In the genomic region with DNA sequence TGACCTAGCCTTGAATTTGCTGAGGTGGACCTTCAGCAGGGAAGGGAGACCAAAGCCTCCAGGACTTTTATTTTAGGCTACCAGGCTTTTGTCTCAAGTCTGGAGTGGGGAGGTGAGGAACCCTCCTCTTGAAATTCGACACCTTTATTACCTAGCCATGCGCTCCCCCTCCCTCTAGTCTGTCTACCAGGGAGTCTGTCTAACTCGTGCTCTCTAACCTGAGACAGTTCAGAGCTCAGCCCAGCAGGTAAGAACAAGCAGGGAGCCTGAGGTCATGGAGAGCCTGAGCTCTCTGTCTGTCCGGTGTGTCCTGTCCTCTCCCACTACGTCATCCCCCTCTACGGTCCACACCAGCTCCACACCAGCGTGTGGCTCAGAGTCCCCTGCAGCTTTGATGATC, we compare ENCODE assay signal across 15 mouse cellular contexts. TPM values are rescaled to one million over a fixed set of nuclear protein-coding genes. Genes with fewer than 3 reads are reported as not detected.
DNase-seq lines count a peak whose midpoint lies in the region; ATAC-seq and TF ChIP-seq lines count a peak whose summit lies in the region.
"Had no signal": no experiment of that assay in that cellular context is flagged by ENCODE, and none has a peak within 500 bp of the region (broad histone marks: within the 10 kb centered on the region; RNA-seq: fewer than 3 reads in every experiment).

No protein-coding gene starts in this region.

- H3K4me2 ChIP-seq in kidney, embryonic 14.5 days (replicated peaks; ENCODE audit: low read depth, low read length) = no peak overlapping the region
- H3K4me2 ChIP-seq in intestine, embryonic 16.5 days (ENCODE audit: low read depth, low read length) = no peak overlapping the region
- H3K4me2 ChIP-seq: hindbrain, embryonic 12.5 days; liver, embryonic 15.5 days; midbrain, embryonic 13.5 days; neural tube, embryonic 12.5 days had no signal

- H3K4me3 ChIP-seq in gastrocnemius, adult 2 months = no peak overlapping the region
- no peak overlapping the region for H3K4me3 ChIP-seq in kidney, embryonic 14.5 days (ENCODE audit: low read length)
- H3K4me3 ChIP-seq in ES-E14 (ENCODE audit: insufficient read depth in 1 of 2, low read depth in 1 of 2, low read length in 2 of 2, poor library complexity in 1 of 2, severe bottlenecking in 1 of 2) = no peak overlapping the region
- no peak overlapping the region for H3K4me3 ChIP-seq in intestine, embryonic 16.5 days (ENCODE audit: low read length)
- H3K4me3 ChIP-seq: hindbrain, embryonic 12.5 days; liver, embryonic 15.5 days; midbrain, embryonic 13.5 days; neural tube, embryonic 12.5 days had no signal

- no peaks in the 10 kb centered on the region for H3K27me3 ChIP-seq in kidney, embryonic 14.5 days (ENCODE audit: control insufficient read depth, insufficient read depth, low read length)
- H3K27me3 ChIP-seq in intestine, embryonic 16.5 days (replicated peaks; ENCODE audit: control insufficient read depth, insufficient read depth, low read length) = no peaks in the 10 kb centered on the region
- H3K27me3 ChIP-seq: hindbrain, embryonic 12.5 days; liver, embryonic 15.5 days; midbrain, embryonic 13.5 days; neural tube, embryonic 12.5 days had no signal

- in situ Hi-C loops in ES-E14 (cut with MboI; ENCODE audit: low sequenced_read_pairs in 2 of 2, unreplicated experiment in 2 of 2) = no loop called here

- ATAC-seq in kidney, embryonic 14.5 days (ENCODE audit: low FRiP score, low TSS enrichment) = peak; percentile 30; the same call in 1 of the 2 replicates
- ATAC-seq in intestine, embryonic 16.5 days = peak; percentile 44
- ATAC-seq: midbrain, embryonic 13.5 days had no signal

- H3K9me3 ChIP-seq in kidney, embryonic 14.5 days (ENCODE audit: control insufficient read depth, low read length) = no peaks in the 10 kb centered on the region
- H3K9me3 ChIP-seq in ES-E14 (ENCODE audit: control insufficient read depth, insufficient read depth, low read depth, low read length) = no peaks in the 10 kb centered on the region
- H3K9me3 ChIP-seq in intestine, embryonic 16.5 days (ENCODE audit: control insufficient read depth, low read length) = no peaks in the 10 kb centered on the region
- H3K9me3 ChIP-seq: hindbrain, embryonic 12.5 days; liver, embryonic 15.5 days; midbrain, embryonic 13.5 days; neural tube, embryonic 12.5 days had no signal

- intact Hi-C loops in gastrocnemius, adult 2 months (cut with DNase I) = no loop called here

- 30% methylated on average over 7 of the region's 7 CpGs for WGBS in kidney, embryonic 14.5 days
- WGBS in intestine, embryonic 16.5 days = 51% methylated on average over 7 of the region's 7 CpGs

- no peaks in the 10 kb centered on the region for H3K36me3 ChIP-seq in kidney, embryonic 14.5 days (ENCODE audit: control insufficient read depth, insufficient read depth, low read length)
- no peaks in the 10 kb centered on the region for H3K36me3 ChIP-seq in ES-E14 (ENCODE audit: control insufficient read depth, insufficient read depth, low read length, poor library complexity, severe bottlenecking)
- H3K36me3 ChIP-seq in intestine, embryonic 16.5 days (ENCODE audit: control insufficient read depth, insufficient read depth, low read length) = no peaks in the 10 kb centered on the region
- H3K36me3 ChIP-seq: hindbrain, embryonic 12.5 days; liver, embryonic 15.5 days; midbrain, embryonic 13.5 days had no signal

- H3K27ac ChIP-seq in gastrocnemius, adult 2 months = no peak overlapping the region
- peak overlapping the region; percentile 24; the same call in 1 of the 2 replicates for H3K27ac ChIP-seq in kidney, embryonic 14.5 days (ENCODE audit: low read depth, low read length)
- H3K27ac ChIP-seq in ES-E14 (ENCODE audit: insufficient read depth, low read depth, low read length, poor library complexity, severe bottlenecking) = no peak overlapping the region
- H3K27ac ChIP-seq in intestine, embryonic 16.5 days (ENCODE audit: low read length) = 0 out of 2 replicates have a peak overlapping the region, but pooled peaks have one; percentile 9
- H3K27ac ChIP-seq: hindbrain, embryonic 12.5 days; liver, embryonic 15.5 days; midbrain, embryonic 13.5 days; neural tube, embryonic 12.5 days had no signal

- H3K9ac ChIP-seq in kidney, embryonic 14.5 days (ENCODE audit: low read depth, low read length) = 0 out of 2 replicates have a peak overlapping the region, but pooled peaks have one; percentile 12
- H3K9ac ChIP-seq in ES-E14 (ENCODE audit: insufficient read depth, low read depth, low read length, poor library complexity, severe bottlenecking) = 0 out of 2 replicates have a peak overlapping the region, but pooled peaks have one; percentile 15
- H3K9ac ChIP-seq in intestine, embryonic 16.5 days (ENCODE audit: low read depth, low read length) = no peak overlapping the region
- H3K9ac ChIP-seq: hindbrain, embryonic 12.5 days; liver, embryonic 15.5 days; midbrain, embryonic 13.5 days; neural tube, embryonic 12.5 days had no signal

- H3K4me1 ChIP-seq in kidney, embryonic 14.5 days (ENCODE audit: control insufficient read depth, insufficient read depth, low read length) = peaks cover 45% of the 10 kb centered on the region
- H3K4me1 ChIP-seq in ES-E14 (ENCODE audit: control insufficient read depth in 2 of 2, insufficient read depth in 2 of 2, low read length in 2 of 2, poor library complexity in 1 of 2) = peaks cover 7 to 24% of the 10 kb centered on the region in 2 experiments; a peak in 2 of 4 replicates
- peaks cover 47% of the 10 kb centered on the region for H3K4me1 ChIP-seq in intestine, embryonic 16.5 days (ENCODE audit: control insufficient read depth, insufficient read depth, low read length)

- TF ChIP-seq CTCF in gastrocnemius, adult 2 months (IDR thresholded peaks at IDR 0.05) = no peak

- DNase-seq in gastrocnemius, adult 2 months = peak; percentile 9
- no peak for DNase-seq in gastrocnemius, adult 18-20 months (ENCODE audit: low spot score)
- no peak for DNase-seq in kidney, postnatal 36 days
- DNase-seq in ES-E14 (ENCODE audit: low read depth, low spot score) = peak; percentile 47
- no peak for DNase-seq in layer of hippocampus, adult 9-11 months
- no peak for DNase-seq in B cell, adult 2 months
- DNase-seq: adrenal gland, adult 2 months; cerebellum, postnatal 25 days; spleen, adult 18-20 months had no signal

TF ChIP-seq in ES-E14, 5 proteins besides CTCF, POLR2A, EP300 and RAD21:
- TF ChIP-seq MAFK (IDR thresholded peaks at IDR 0.05; ENCODE audit: insufficient read depth, low read depth, low read length) = 0 out of 2 replicates have a peak, but pooled peaks have one; percentile 18
- TF ChIP-seq CHD2 (IDR thresholded peaks at IDR 0.05; ENCODE audit: low read depth, low read length) = no peak
TF ChIP-seq in ES-E14: peak in this region for 1.

RNA-seq across cellular contexts. Expression of a gene that starts 39.6 kb away (rescaled TPM):
- total RNA-seq in gastrocnemius, adult 2 months (2021) = 1 to 10 TPM; 2.1 to 4.0 TPM
- total RNA-seq in gastrocnemius, adult 18-20 months (2021) = 1 to 10 TPM; 2.5 to 3.7 TPM
- polyA plus RNA-seq in kidney, embryonic 14.5 days (2014; fragmentation: Nextera tagmentation; extraction: Ambion mirVana) = 14.9 and 26.1 TPM in 2 replicates
- total RNA-seq in ES-E14 (2012; rRNA removed) = 10.0 and 12.0 TPM in 2 replicates
- 13.5 and 14.2 TPM in 2 replicates for polyA plus RNA-seq in intestine, embryonic 16.5 days (2015; fragmentation: Nextera tagmentation; extraction: Ambion mirVana)

Comparison
In these comparisons a context has a peak if more than half of its experiments do, and no peak if none do; other contexts are left out.
1. DNase-seq: peak in gastrocnemius, adult 2 months (single experiment) and ES-E14 (single experiment); none in gastrocnemius, adult 18-20 months (single experiment), kidney, postnatal 36 days (0 of 2), layer of hippocampus, adult 9-11 months (single experiment) and B cell, adult 2 months (0 of 2).
2. H3K27ac ChIP-seq: peak in kidney, embryonic 14.5 days (single experiment) and intestine, embryonic 16.5 days (single experiment); none in gastrocnemius, adult 2 months (single experiment) and ES-E14 (single experiment).